Mouse (Mus musculus): ENCODE results near the gene Wdr35.

DNA sequence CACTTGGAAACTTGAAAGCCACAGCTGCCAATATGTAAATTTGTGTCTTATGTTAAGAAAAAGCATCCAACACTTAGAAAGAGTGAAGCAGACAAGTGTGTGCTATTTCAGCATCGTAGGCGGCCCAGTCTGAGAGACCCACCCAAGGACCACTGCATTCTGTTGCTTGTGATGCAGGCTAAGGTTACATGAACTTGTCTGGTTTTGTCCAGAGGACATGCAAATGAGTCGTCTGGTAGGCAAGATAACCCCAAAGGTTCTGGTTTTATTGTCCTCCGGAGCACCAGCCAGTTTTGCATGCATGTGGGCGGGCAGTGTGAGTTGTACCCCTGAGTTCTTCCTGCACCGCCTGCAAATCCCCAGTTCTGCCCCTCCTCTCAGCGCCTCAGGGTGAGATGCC lies 67.0 kb downstream of the Wdr35 start:
- TF ChIP-seq CTCF (IDR thresholded peaks at IDR 0.05; ENCODE audit: low read depth): no peak
- no peak for TF ChIP-seq EP300 (IDR thresholded peaks at IDR 0.05; ENCODE audit: low read depth)
